Mouse (Mus musculus): ENCODE results near the gene Bicdl1.

Gene Bicdl1

DNA sequence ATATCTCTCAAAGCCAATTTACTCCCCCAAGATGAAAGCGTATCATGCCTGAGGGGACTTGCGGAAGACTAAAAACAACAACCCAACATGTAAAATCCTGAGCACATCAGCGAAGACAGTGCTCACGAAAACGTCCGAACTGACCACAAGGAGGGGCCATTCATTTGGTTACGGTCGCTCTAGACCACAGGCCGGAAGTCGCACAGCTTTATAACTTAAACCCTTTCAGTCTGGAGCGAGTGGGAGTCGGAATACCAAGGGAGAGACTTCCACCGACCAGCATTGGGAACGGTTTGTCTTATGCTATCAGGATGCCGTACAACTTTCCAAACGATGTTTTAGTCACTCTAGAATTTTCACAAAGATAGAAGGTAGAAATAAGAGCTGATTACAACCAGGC lies 5.4 kb downstream of the Bicdl1 start:
- no peak for DNase-seq (ENCODE audit: low spot score)

DNA sequence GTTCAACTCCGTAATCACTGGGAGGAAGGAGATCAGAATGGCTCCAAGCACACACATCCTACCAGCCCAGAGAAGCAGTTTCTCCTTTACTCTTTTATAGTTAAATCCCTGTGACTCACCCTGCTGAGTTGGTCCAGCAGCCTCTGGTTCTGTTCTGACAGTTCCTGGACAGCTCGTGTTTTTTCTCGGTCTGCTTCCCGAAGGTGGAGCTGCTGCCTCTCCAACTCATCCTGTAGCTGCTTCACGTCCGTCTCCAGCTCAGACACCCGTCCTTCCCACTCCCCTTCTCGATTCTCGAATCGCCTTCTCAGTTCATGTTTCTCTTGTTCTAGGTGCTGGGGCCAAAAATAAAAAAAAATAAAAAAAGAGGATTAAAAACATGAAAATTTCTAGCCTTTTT lies 7.0 kb downstream of the Bicdl1 start:
- DNase-seq (ENCODE audit: low spot score), result no peak

DNA sequence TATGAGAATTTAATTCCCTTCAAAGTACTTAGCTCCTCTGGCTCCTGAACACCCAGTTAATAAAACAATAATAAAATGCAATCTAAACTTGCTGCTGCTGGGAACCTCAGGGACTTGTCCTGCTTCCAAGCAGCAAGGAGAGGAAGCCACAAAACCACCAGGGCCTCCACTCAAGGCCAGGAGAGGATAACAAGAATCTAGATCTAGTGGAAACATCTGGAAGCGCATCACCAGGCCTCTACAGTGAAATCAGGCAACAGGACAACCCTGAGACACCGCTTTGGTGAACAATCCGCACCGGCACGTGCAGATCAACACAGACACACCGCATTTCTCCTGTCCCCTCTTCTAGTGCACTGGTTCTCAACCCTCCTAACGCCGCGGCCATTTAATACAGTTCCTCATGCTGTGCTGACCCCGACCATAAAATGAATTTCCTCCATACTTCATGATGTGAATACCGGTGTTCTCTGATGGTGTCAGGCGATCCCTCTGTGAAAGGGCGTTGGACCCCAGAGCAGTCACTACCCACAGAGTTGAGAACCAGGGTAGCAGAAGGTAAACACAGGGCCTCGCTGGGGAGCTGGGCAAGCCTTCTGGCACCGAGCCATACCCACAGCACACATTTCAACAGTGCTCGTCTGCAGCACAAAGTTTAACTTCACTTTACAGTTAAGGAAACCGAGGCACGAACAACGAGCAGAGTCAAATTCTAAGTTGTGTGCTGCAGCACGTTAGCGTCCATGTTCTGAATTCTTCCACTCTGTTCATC lies 9.0 kb downstream of the Bicdl1 start:
- DNase-seq (ENCODE audit: low spot score), result no peak

DNA sequence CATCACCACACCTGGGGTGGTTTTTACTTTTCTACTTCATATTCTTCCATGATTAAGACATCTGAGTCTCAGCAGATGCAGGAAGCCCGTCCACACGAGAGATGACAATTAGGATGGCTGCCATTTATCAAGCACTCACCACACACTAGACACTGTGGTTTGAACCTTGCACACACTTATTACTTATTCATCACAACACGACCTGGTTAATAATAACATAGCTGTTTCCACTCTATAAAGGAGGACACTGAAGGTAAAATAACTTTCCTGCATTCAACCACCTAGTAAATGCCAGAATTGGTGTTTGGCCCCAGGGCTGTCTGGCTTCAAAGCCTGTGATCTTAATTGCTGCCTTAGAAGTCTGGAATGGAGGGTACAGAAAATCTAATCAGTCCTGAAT lies 10.7 kb downstream of the Bicdl1 start:
- no peak for DNase-seq (ENCODE audit: low spot score)

DNA sequence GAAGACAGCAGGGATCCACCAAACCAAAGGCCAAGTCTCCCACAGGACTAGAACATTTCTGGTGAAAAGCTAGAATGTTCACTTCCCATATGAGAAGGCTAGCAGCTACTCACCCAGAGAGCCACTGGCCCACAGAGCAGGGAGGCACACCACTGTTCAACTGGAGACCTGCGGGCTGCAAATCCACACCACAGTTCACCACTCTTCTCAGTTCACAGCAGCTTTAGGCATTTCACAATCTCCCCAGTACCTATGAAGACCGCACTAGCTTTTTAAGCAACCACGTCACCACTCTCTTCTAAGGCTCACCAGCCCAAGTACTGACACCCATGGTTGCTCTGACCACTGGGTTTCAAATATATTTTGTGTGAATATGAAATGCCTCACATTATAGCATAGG lies 13.7 kb downstream of the Bicdl1 start:
- DNase-seq (ENCODE audit: low spot score), result no peak

DNA sequence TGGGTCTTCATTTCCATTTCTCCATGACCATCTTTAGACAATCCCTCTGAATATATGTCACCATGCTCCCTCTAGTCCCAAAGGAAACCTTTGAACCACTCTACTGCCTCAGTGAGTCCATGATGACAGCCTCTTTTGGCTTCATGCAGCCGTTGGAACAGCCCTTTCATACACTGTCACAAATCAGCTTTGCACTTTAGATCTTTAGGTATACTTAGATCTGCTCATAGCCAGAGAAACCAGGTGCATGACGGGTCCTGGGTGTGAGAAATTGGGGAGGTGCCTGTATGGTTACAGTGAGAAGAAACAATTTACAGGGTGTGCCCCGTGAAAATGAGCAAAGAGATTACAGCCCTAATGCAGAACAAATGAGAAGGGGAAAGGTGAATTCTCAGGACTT lies 14.3 kb downstream of the Bicdl1 start:
- no peak for DNase-seq (ENCODE audit: low spot score)

DNA sequence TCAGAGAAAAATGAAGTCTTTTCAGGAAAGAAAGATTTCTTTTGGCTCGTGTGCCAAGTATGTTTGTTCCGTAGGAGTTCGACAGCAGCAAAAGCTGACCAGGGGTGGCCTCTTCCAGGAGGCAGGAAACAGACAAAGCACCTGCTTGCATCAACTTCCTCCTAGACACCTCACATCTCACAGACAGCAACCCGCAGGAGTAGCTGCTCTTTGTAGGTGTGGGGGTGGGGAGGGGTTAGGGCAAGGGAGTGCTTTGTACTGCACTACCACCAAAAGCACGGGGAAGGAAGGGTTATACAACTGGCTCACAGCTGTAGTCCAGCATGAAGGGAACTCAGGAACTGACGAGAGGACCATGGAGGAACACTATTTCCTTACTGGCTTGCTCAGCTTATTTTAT lies 15.0 kb downstream of the Bicdl1 start:
- peak; percentile 18 for DNase-seq (ENCODE audit: low spot score)

DNA sequence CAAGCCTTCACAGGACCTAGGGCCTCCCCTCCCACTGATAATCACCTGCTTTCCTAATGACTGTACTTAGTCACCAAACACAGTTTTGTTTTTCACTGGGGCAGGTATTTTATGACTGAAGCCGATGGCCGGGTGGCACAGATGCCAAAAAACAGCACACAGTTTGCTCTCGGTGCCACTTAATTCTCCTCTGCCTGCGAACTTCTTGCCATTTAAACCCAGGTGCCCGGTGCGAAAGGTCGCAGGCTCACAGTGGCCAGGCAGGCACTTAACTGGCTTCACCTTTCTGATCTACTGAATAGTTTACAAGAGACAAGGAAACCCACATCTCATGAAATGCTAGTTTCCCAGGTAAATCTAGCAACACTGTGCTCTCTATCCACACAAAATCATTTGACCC lies 16.7 kb downstream of the Bicdl1 start:
- no peak for DNase-seq (ENCODE audit: low spot score)

DNA sequence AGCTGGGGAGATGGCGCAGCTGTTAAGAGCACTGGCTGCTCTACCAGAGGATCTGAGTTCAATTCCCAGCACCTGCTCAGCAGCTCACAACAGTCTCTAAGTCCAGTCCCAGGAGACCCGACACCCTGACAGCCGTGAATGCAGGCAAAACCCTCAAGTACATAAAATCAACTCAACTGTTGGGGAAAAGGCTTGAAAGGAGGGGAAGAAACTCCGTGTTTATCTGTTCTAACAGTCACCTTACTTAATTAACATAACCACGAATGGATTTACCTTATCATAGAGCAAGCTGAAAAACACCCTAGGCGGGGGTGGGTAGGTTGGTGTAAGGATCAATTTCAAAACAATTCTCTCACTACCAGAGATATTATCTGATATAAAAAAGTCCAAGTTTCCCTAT lies 18.9 kb downstream of the Bicdl1 start:
- no peak for DNase-seq (ENCODE audit: low spot score)

DNA sequence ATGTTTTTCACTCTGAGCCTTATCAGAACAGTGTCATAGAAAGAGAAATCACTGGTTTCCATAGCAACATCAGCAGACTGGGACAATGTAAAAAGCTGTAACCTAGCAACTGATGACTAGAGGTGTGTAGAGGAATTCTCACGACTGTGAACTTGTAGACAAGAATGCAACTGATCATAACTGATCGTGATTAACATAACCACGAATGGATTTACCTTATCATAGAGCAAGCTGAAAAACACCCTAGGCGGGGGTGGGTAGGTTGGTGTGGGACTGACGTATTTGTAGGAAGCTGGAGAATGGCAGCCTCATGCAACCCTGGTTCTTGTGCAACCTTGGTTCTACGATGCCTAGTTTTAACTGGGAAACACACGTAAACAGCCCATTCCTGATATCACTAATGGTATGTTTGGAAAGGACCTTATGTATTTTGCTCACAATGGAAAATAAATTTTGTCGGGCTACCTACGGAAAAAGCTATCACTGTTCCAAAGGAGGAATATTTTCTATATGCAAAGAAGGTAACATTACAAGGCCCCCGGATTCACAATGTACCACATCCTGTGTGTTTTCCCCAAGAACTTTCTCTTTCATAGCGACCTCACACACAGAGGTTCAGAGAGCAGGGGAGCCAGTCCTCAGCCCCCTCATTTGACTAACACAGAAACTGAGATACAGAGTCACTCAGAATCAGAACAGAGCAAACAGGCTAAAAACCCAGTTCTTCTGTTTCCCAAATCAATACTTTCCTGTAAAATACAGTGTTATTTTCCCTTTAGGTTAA lies 19.6 kb downstream of the Bicdl1 start:
- DNase-seq (ENCODE audit: low spot score), result no peak

DNA sequence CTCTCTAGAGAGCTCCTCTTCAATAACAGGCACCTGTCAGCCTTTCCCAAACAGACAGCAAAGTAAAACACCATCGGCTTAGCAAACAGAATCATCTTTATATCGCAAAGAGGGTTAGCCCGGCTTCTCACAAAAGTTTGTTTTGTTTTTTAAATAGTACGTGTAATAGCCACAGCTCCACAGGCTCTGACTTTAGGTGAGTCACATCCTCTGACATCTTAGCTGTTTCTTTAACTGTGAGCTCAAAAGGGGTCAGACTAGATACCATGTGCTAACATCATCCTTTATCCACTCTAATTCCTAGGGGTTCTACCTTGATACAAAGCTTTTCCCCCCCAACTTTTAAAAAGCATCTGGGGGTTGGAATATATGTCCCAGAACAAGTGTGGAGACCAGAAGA lies 21.2 kb downstream of the Bicdl1 start:
- no peak for DNase-seq (ENCODE audit: low spot score)

DNA sequence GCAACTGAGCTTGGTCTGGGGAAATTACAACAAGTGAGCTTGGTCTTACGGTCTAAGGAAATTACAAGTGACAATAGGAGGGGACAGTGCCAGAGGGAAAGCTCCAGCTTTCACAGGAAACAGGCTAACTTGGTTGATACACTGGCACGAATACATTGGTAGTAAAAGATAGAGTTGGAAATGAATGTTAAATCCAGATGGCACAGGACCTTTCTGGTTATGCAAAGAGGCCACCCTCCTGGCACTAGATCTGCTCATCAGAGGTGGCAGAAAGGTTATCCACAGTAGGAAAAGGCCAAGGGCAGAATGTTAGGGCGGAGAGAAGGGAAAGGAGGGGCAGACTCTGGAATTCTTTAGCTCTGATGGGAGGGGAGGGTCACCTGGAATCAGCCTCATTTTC lies 22.5 kb downstream of the Bicdl1 start:
- DNase-seq (ENCODE audit: low spot score), result no peak

DNA sequence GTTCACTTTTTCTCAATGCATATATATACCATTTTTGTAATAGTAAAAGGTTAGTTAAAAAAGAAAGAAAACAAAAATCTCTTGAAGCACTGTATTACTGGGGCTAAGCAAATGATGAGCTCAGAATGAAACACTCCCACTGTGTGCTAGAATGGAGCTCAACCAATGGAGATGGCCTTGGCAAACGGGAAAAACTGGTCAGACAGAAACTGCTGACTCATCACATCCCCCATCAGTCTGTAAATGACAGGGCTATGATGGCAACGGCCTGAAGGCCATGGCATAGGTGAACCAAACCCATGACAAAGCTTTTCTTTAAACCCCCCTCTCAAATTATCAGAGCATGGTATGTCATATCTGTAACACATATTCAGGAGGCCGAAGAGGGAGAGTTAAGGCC lies 29.4 kb downstream of the Bicdl1 start:
- no peak for DNase-seq (ENCODE audit: low spot score)

DNA sequence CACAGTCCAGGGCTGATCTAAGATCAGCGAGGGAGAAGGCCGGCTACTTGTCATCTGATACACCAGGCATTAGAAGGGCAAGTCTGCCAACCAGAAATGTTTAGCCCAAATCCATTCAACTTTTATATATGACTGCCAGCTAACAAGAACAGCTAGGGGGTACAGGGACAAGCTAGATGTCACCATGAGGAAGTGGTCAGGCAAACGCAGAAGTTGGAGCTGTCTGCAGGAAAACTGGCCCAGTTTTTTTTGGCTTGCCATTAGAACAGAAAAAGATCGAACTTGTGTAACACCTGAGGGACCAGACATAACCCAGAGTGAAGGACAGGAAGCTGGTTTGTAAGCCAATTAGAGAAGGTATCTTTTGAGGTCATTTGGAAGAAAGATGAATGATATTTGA lies 30.2 kb downstream of the Bicdl1 start:
- no peak for DNase-seq (ENCODE audit: low spot score)

DNA sequence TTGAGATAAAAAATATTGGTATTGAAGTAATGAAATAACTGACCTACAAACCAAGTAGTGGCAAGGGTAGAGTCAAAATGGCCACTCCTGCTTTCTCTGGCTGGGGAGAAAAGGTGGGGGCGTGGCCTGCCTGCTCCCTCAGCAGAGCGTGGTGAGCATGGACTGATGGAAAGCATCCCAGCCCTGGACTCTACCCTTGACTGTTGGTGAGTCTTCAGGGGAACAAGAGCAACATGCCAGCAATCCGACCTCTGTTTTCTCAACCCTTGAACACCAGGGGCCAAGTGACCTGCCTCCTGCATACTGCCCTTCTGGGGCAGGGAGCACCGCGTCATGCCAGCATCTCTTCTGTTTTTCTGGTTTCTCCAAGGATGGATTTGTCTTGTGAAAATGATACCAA lies 34.6 kb downstream of the Bicdl1 start:
- DNase-seq (ENCODE audit: low spot score), result no peak

DNA sequence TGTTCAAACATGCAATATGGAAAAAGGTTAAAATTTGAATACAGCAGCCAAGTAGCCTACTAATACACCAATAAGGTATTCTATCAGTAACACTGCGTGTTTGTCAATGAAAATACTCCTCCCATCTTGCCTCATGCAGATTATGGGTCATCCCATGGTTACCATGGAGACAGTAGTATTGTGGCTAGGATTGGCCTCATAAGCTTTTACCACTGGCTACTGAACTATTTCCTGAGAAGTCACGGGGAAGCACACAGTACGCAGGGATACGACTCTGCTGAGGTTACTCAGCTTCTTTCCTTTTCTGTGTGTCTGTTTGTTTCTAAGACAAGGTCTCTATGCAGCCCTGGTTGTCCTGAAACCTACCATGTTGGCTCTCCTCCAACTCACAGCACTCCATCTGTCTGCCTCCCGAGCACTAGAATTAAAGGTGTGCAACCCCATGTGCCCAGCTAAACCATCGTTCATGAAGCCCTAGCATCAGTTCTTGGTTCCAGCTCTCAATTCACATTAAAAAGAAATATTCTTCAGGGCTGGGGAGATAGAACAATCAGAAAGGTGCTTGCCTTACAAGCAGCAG lies 36.1 kb downstream of the Bicdl1 start:
- DNase-seq (ENCODE audit: low spot score), result no peak

DNA sequence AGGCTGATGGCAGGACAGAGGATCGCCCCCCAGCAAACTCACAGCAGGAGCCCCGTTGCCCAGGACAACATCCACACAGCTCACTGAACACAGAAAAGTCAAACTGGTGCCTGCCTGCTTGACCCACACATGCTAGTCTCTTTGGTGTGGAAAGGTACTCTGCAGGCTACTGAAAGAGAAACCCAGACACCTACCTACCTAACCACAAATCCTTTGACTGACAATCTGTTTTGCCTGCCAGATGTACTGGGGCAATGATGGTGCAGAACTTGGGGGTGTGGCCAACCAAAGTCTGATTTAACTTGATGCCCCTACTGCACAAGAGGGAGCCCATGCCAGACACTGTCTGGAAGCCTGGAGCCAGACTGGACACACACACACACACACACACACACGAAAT lies 38.1 kb downstream of the Bicdl1 start:
- no peak for DNase-seq (ENCODE audit: low spot score)

DNA sequence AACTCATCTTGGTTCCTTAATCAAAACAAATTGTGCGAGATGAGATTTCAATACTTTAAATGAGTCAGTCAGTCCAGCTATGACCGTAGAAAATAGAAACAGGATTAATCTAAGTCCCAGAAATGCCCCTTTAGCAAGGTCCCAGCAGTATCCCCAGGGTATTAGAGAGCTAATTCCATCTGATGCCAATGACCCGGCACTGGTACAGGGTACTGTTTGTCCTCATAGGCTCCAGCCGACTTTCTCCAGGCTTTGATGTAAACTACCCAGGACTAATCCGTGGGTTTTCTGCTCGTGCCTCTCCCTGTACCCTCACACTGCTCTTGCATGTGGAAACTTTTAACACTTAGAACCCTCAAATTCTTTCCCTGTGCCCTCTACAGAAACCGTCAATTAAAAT lies 44.7 kb downstream of the Bicdl1 start:
- DNase-seq (ENCODE audit: low spot score), result no peak

DNA sequence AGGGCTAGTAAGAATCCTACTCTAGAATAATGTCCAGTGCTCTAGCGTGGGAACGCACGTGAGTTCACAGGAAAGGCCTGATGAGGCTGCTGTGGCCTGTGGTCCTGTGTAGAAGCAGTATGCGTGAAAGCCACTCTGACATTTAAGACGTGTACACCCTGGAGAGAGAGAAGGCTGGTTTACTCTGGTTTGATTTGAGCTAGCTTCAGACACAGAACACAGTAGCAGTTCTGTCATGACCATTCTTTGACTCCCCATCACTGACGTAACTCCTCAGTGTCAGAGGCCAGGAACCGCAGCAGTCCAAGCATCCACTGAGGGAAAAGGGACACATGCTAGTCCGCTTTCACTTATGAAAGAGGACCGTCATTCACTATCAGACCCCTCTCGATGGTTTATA lies 46.3 kb downstream of the Bicdl1 start:
- DNase-seq (ENCODE audit: low spot score), result no peak

DNA sequence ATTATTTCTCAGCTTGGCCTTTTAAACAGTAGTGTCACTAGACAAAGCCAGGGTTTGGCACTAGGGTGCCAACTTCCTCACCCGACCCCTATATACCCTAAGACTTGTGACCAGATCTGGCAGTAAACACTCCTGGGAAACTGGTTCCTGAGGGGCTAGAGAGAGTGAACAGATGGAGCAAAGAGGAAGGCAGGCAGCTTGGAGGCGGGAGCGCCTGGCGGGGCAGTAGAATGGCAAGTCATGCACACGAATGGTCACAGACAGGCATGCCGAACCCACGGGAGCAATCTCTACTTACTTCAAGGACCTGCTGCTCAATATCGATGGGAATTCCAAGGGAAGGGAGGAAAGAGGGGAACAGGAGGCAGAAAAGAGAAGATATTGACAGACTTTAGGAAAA lies 59.6 kb downstream of the Bicdl1 start:
- DNase-seq (ENCODE audit: low spot score), result no peak

DNA sequence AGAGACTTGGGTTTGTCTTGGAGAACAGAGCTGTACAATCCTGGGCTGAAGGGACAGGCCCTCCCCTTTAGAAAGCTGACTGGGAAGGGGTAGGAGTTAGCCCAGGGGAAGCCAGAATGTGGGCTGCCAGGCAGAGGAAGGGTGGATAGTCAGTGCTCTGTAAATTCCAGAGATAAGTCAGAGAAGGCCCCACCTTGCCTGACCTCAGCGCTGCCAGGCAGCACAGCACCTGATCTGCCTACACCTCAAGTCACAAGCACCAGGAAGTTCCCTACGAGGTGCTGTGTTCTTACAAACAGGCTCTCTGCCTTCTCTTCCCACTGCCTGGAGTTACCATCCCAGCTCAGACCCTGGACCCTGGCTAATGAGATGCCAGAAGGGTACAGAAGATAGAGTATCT lies 61.0 kb downstream of the Bicdl1 start:
- no peak for DNase-seq (ENCODE audit: low spot score)

DNA sequence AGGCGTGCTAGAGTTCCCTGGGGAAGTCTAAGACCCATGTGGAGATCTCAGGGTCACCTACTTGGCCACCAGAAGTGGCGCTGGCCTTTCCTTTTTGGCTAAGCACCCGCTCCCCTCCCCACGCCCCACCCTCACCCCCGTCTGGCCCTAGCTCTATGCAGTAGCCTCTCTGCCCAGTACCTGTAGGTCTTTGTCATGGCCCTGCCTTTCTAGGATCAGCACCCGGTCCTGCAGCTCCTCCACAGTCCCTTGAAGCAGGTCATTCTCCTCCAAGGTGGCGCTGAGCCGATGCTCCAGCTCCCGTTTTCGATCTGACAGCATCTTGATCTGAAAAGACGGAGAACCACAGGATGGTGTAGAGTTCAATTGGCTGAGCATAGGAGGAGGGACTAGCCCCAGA lies 61.4 kb downstream of the Bicdl1 start:
- no peak for DNase-seq (ENCODE audit: low spot score)

DNA sequence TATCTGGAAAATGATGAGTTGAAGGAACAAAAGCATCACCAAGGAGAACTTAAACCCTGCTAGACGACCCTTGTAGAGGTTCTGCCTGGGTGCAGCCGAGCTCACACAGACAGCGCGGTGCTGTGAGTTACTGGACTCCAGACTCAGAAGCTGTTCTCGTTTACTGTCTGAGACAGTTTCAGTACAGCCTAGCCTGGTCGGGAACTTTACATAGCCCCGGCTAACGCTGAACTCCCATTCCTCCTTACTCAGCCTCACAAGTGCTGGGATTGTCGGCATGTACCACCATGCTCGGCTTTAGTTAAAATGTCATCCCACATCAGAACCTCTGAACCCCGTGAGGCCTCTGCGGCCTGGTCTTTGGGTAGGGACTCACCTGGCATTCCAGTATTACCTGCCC lies 62.4 kb downstream of the Bicdl1 start:
- DNase-seq (ENCODE audit: low spot score), result no peak

DNA sequence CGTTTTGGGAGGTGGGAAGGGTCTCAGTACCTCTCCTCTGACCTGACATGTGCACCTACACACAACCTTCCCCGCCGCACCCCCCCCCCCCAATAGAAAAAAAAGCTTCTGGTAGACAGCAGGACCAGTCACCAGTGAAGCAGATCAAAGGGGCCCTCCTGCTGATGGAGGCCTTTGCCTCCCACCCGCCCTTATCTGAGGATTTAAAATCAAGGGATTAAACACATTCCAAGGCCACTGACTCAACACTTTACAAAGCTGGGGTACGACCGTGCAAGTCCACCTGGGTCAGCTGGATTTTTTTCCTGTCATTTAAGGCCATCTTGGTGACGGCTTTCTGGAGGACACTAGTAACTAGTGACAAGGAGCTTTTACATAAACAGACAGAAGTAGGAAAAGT lies 63.5 kb downstream of the Bicdl1 start:
- DNase-seq (ENCODE audit: low spot score), result no peak

All from lung, postnatal 25 days (tissue).